Comparison of ENCODE assay signal across 9 mouse cellular contexts in genomic region chr10:78218576-78218975, GRCm38 (mm10).
"Had no signal": no experiment of that assay in that cellular context is flagged by ENCODE, and none has a peak within 500 bp of the region (broad histone marks: within the 10 kb centered on the region; RNA-seq: fewer than 3 reads in every experiment).

No protein-coding gene starts in this region.

- DNase-seq: kidney, adult 2 months; kidney, postnatal 36 days; lung, adult 2 months; lung, postnatal 36 days; thymus, adult 2 months; thymus, postnatal 25 days had no signal

- H3K4me1 ChIP-seq: limb, embryonic 10.5 days; midbrain, embryonic 13.5 days; stomach, embryonic 15.5 days had no signal

- H3K27ac ChIP-seq: limb, embryonic 10.5 days; midbrain, embryonic 13.5 days; stomach, embryonic 15.5 days had no signal

- H3K4me3 ChIP-seq: limb, embryonic 10.5 days; midbrain, embryonic 13.5 days; stomach, embryonic 15.5 days had no signal
